In genomic region chr2:33429339-33429738, GRCm38 (mm10) we compare ENCODE assay signal across 8 mouse cellular contexts. TPM values are rescaled to one million over a fixed set of nuclear protein-coding genes. Genes with fewer than 3 reads are reported as not detected.
DNase-seq lines count a peak whose midpoint lies in the region; ATAC-seq lines count a peak whose summit lies in the region.

No protein-coding gene starts in this region.

- no peak overlapping the region for H3K27ac ChIP-seq in forebrain, embryonic 11.5 days (ENCODE audit: low read depth, low read length)
- peak overlapping the region; percentile 84 for H3K27ac ChIP-seq in lung, embryonic 15.5 days
- H3K27ac ChIP-seq in stomach, embryonic 14.5 days (ENCODE audit: low read length), result peak overlapping the region; percentile 67; the same call in 1 of the 2 replicates

- H3K9ac ChIP-seq in forebrain, embryonic 11.5 days (ENCODE audit: low read length), result 0 out of 2 replicates have a peak overlapping the region, but pooled peaks have one; percentile 0
- H3K9ac ChIP-seq in lung, embryonic 15.5 days, result peak overlapping the region; percentile 17
- peak overlapping the region; percentile 97; the same call in 1 of the 2 replicates for H3K9ac ChIP-seq in stomach, embryonic 14.5 days (replicated peaks; ENCODE audit: low read depth, low read length)

- no peaks in the 10 kb centered on the region for H3K27me3 ChIP-seq in forebrain, embryonic 11.5 days (ENCODE audit: control insufficient read depth, insufficient read depth, low read length)
- no peaks in the 10 kb centered on the region for H3K27me3 ChIP-seq in lung, embryonic 15.5 days
- no peaks in the 10 kb centered on the region for H3K27me3 ChIP-seq in stomach, embryonic 14.5 days (ENCODE audit: control insufficient read depth, insufficient read depth, low read length)

- H3K4me1 ChIP-seq in forebrain, embryonic 11.5 days (replicated peaks; ENCODE audit: control insufficient read depth, insufficient read depth, low read length), result peaks cover 1% of the 10 kb centered on the region; the same call in 1 of the 2 replicates
- H3K4me1 ChIP-seq in lung, embryonic 15.5 days, result peaks cover 30% of the 10 kb centered on the region
- H3K4me1 ChIP-seq in stomach, embryonic 14.5 days (ENCODE audit: control insufficient read depth, insufficient read depth, low read length), result peaks cover 10% of the 10 kb centered on the region

- no peaks in the 10 kb centered on the region for H3K9me3 ChIP-seq in forebrain, embryonic 11.5 days (ENCODE audit: control insufficient read depth, low read length)
- H3K9me3 ChIP-seq in lung, embryonic 15.5 days, result no peaks in the 10 kb centered on the region
- H3K9me3 ChIP-seq in stomach, embryonic 14.5 days (ENCODE audit: control insufficient read depth, low read depth, low read length), result no peaks in the 10 kb centered on the region

- 47% methylated on average over 6 of the region's 6 CpGs for WGBS in forebrain, embryonic 11.5 days
- 43% methylated on average over 6 of the region's 6 CpGs for WGBS in lung, embryonic 15.5 days
- 54% methylated on average over 6 of the region's 6 CpGs for WGBS in stomach, embryonic 14.5 days

- no peak overlapping the region for H3K4me2 ChIP-seq in forebrain, embryonic 11.5 days (ENCODE audit: low read depth, low read length, severe bottlenecking)
- H3K4me2 ChIP-seq in lung, embryonic 15.5 days, result peak overlapping the region; percentile 64
- peak overlapping the region; percentile 79 for H3K4me2 ChIP-seq in stomach, embryonic 14.5 days (replicated peaks; ENCODE audit: low read depth, low read length)

- peak; percentile 35 to 44 for DNase-seq in spleen, postnatal 10 days (ENCODE audit: low spot score in 2 of 2)
- no peak for DNase-seq in spleen, postnatal 14 days (ENCODE audit: low spot score in 2 of 2)
- no peak for DNase-seq in forebrain, embryonic 11.5 days (ENCODE audit: low spot score)
- DNase-seq in induced T-regulatory cell, adult 2 months (ENCODE audit: low read depth), result peak; percentile 20
- no peak for DNase-seq in cerebellum, adult 18-20 months
- DNase-seq in adrenal gland, postnatal 4 days (ENCODE audit: low spot score in 2 of 2), result no peak

- ATAC-seq in forebrain, embryonic 11.5 days (replicated peaks; ENCODE audit: low FRiP score), result no peak
- ATAC-seq in lung, embryonic 15.5 days (ENCODE audit: borderline replicate concordance, extremely low read depth, low FRiP score, low TSS enrichment), result no peak
- no peak for ATAC-seq in stomach, embryonic 14.5 days (ENCODE audit: insufficient number of reproducible peaks, insufficient read depth, low FRiP score, low read depth)

- no peaks in the 10 kb centered on the region for H3K36me3 ChIP-seq in forebrain, embryonic 11.5 days (ENCODE audit: control insufficient read depth, insufficient read depth, low read length)
- H3K36me3 ChIP-seq in lung, embryonic 15.5 days, result peaks cover 18% of the 10 kb centered on the region
- H3K36me3 ChIP-seq in stomach, embryonic 14.5 days (ENCODE audit: control insufficient read depth, insufficient read depth, low read length), result peaks cover 12% of the 10 kb centered on the region; the same call in 1 of the 2 replicates

- no peak overlapping the region for H3K4me3 ChIP-seq in forebrain, embryonic 11.5 days (ENCODE audit: low read depth, low read length)
- H3K4me3 ChIP-seq in lung, embryonic 15.5 days, result peak overlapping the region; percentile 83
- H3K4me3 ChIP-seq in stomach, embryonic 14.5 days (ENCODE audit: low read depth, low read length), result peak overlapping the region; percentile 88; the same call in 1 of the 2 replicates

RNA-seq across cellular contexts. Expression of gene Zbtb34, which starts 1.8 kb away (rescaled TPM):
- 9.2 and 10.6 TPM in 2 replicates for polyA plus RNA-seq in forebrain, embryonic 11.5 days (2014; fragmentation: Nextera tagmentation; extraction: Ambion mirVana)
- polyA plus RNA-seq in lung, embryonic 15.5 days (2015; fragmentation: Nextera tagmentation; extraction: Ambion mirVana), result 6.6 and 7.5 TPM in 2 replicates
- polyA plus RNA-seq in stomach, embryonic 14.5 days (2014; fragmentation: Nextera tagmentation; extraction: Ambion mirVana), result 8.4 and 9.0 TPM in 2 replicates
- total RNA-seq in adrenal gland, postnatal 4 days (2021), result 10 to 100 TPM; 22.9 TPM

RNA-seq across cellular contexts. Expression of gene Zbtb43, which starts 39.0 kb away (rescaled TPM):
- polyA plus RNA-seq in forebrain, embryonic 11.5 days (2014; fragmentation: Nextera tagmentation; extraction: Ambion mirVana), result 21.0 and 23.7 TPM in 2 replicates
- 16.7 and 19.1 TPM in 2 replicates for polyA plus RNA-seq in lung, embryonic 15.5 days (2015; fragmentation: Nextera tagmentation; extraction: Ambion mirVana)
- 17.6 and 21.8 TPM in 2 replicates for polyA plus RNA-seq in stomach, embryonic 14.5 days (2014; fragmentation: Nextera tagmentation; extraction: Ambion mirVana)
- 10 to 100 TPM; 21.5 to 24.1 TPM for total RNA-seq in adrenal gland, postnatal 4 days (2021)

RNA-seq across cellular contexts. Expression of gene Ralgps1, which starts 58.1 kb away (rescaled TPM):
- polyA plus RNA-seq in forebrain, embryonic 11.5 days (2014; fragmentation: Nextera tagmentation; extraction: Ambion mirVana), result 17.7 and 19.5 TPM in 2 replicates
- 4.0 and 4.5 TPM in 2 replicates for polyA plus RNA-seq in lung, embryonic 15.5 days (2015; fragmentation: Nextera tagmentation; extraction: Ambion mirVana)
- 10.6 and 12.4 TPM in 2 replicates for polyA plus RNA-seq in stomach, embryonic 14.5 days (2014; fragmentation: Nextera tagmentation; extraction: Ambion mirVana)
- 10 to 100 TPM in 1 of 2 experiments, 1 to 10 TPM in 1; 7.6 to 10.1 TPM for total RNA-seq in adrenal gland, postnatal 4 days (2021)

Comparison
In these comparisons a context has a peak if more than half of its experiments do, and no peak if none do; other contexts are left out.
1. DNase-seq: peak in spleen, postnatal 10 days (2 of 2) and induced T-regulatory cell, adult 2 months (single experiment); none in spleen, postnatal 14 days (0 of 2), forebrain, embryonic 11.5 days (single experiment), cerebellum, adult 18-20 months (0 of 2) and adrenal gland, postnatal 4 days (0 of 2).
2. H3K9ac ChIP-seq: peak in every context shown above with its lines; median percentile 97 in stomach, embryonic 14.5 days; 17 in lung, embryonic 15.5 days; 0 in forebrain, embryonic 11.5 days.